Mouse (Mus musculus) kidney, postnatal 0 days (tissue): ENCODE data around the gene Bicdl2. TPM values are rescaled to one million over a fixed set of nuclear protein-coding genes. Genes with fewer than 3 reads are reported as not detected.
A peak's percentile ranks its signal among the peaks of the same experiment; 100 is the strongest.

ENCODE experiments used
- ATAC-seq: fragments of 200-750 bp; cut with Nextera tagmentation; replicated peaks from 2 replicates; pipeline ENCODE4 v1.8.0; 2017; ENCODE audit warnings: low read depth, moderate number of reproducible peaks, moderate TSS enrichment, moderate library complexity; ENCODE audit not compliant: low FRiP score
- DNase-seq: peaks from one replicate; pipeline ENCODE4 v3.0.0-alpha.2; 2016; ENCODE audit warnings: low spot score
- H3K27ac ChIP-seq: fragments of 300-500 bp; sonication (generic); 2 replicates; pipeline ENCODE4 v1.5.1; 2014; ENCODE audit warnings: mild to moderate bottlenecking
- H3K27me3 ChIP-seq: fragments of 300-500 bp; sonication (generic); 2 replicates; pipeline ENCODE4 v1.6.1; 2014; ENCODE audit warnings: low read length, mixed read lengths; ENCODE audit not compliant: insufficient read depth
- H3K36me3 ChIP-seq: fragments of 300-500 bp; sonication (generic); 2 replicates; pipeline ENCODE4 v1.6.1; 2014; ENCODE audit warnings: low read length, mixed read lengths; ENCODE audit not compliant: insufficient read depth
- H3K4me1 ChIP-seq: fragments of 300-500 bp; sonication (generic); replicated peaks from 2 replicates; pipeline ENCODE4 v1.6.1; 2014; ENCODE audit warnings: antibody characterized with exemption, low read length, mixed read lengths; ENCODE audit not compliant: insufficient read depth
- H3K4me2 ChIP-seq: fragments of 300-500 bp; sonication (generic); 2 replicates; pipeline ENCODE4 v1.6.1; 2014; ENCODE audit warnings: mild to moderate bottlenecking, low read length, moderate library complexity, mixed read lengths
- H3K4me3 ChIP-seq: fragments of 300-500 bp; sonication (generic); replicated peaks from 2 replicates; pipeline ENCODE4 v1.5.1; 2014; ENCODE audit warnings: low read depth, low read length
- H3K9ac ChIP-seq: fragments of 300-500 bp; sonication (generic); 2 replicates; pipeline ENCODE4 v1.6.1; 2014; ENCODE audit warnings: low read depth, low read length
- H3K9me3 ChIP-seq: fragments of 300-500 bp; sonication (generic); replicated peaks from 2 replicates; pipeline ENCODE4 v1.6.1; 2016; ENCODE audit warnings: low read length, inconsistent platforms, mixed read lengths
- CTCF ChIP-seq: IDR thresholded peaks from 2 replicates; pipeline ENCODE4 v1.5.1; 2016; ENCODE audit warnings: antibody characterized with exemption, low read depth, mild to moderate bottlenecking, moderate library complexity
- WGBS: fragments of 180-500 bp; shearing (Covaris S2); extraction: QIAGEN DNeasy Blood & Tissue Kit; methylation state at CpG from one replicate; pipeline ENCODE4 v1.1.7; 2014; 5-methylcytosine and 5-hydroxymethylcytosine counted together
- polyA plus RNA-seq: library from polyadenylated mRNA; unstranded; fragments of >200 nt; fragmentation: Nextera tagmentation; extraction: Ambion mirVana; gene quantifications from 2 replicates; pipeline ENCODE4 v1.2.1, GENCODE M21; 2015

The Bicdl2 gene
- polyA plus RNA-seq, 1 experiment from 2014 or later = 2.4 TPM

DNA sequence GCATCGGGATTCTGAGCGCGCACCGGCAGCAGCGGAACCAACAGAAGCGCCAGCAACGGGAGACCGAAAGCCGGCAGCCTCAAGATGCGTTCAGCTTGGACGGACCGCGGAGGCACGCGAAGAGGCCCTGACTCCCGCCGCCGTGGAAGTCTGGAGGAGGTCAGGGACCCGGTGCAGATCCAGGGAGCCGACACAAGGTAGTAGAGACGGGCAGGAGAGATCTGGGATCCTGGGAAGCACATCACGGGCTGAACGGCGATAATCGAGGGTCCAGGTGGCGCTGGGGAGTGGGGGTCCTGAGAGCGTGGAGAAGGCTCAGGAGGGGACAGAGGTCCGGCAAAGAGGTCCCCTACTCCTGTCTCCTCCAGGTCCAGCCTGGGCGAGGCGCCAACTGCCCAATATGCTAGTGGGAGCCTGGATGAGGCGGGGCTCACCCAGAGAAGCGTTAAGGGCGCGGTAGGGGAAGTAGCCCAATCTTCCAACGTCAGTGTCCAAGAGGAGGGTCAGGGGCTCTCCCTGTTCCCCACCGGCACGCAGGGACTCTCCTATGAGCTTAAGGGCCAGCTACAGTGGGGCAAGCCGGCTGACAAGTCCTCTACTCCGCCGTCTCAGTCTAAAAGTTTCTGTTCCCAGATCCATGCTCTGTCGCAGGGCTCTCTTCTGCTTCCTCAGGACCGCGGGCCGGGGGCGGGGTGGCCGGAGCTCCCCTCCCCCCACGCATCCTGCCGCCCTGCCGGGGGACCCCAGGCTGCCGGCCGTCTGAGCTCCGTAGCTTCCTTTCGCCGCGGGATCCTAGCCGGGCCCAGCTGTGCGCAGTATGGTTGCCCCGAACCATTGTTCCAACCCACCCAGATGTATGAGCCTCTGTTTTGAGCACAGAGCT lies 15.5 kb upstream of the Bicdl2 start, which contains the start of gene Mmp25:
Gene Mmp25 (minus strand): TSS at position 665 of the 883 bp plus-strand sequence.
- DNase-seq (peak; percentile 46), ATAC-seq (0 out of 2 replicates have a peak, but pooled peaks have one; percentile 41)
- no peaks in the 10 kb centered on the region for H3K4me1 ChIP-seq
- under 1% methylated on average over 58 of the region's 58 CpGs for WGBS
- H3K9ac ChIP-seq = peak within 1 kb of the TSS; percentile 53; the same call in 1 of the 2 replicates
- no peak within 1 kb of the TSS for H3K27ac ChIP-seq
- H3K9me3 ChIP-seq = no peaks in the 10 kb centered on the region
- H3K27me3 ChIP-seq = peaks cover 6% of the 10 kb centered on the region; the same call in 1 of the 2 replicates
- H3K36me3 ChIP-seq = no peaks in the 10 kb centered on the region
- TF ChIP-seq CTCF = no peak
- peak within 1 kb of the TSS; percentile 67 for H3K4me2 ChIP-seq
- peak within 1 kb of the TSS; percentile 43 for H3K4me3 ChIP-seq

DNA sequence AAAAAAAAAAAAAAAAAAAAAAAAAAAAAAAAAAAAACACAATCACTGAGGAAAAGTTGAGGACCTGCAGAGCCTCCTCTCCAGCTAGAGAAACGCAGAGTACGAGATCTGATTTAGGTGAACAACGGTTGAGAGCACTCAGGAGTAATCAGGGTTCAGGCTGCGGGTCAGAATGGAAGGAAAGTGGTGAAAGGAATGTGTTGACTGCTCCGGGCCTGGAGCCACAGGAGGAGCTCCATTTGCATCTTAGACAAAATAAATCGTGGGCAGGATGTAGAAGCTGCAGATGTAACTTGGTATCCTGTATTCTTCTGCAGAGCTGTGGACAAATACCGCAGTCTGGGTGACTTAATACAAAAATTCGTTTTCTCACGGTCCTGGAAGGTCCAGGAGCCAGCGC lies 14.4 kb upstream of the Bicdl2 start:
- H3K4me2 ChIP-seq = no peak overlapping the region
- no peak overlapping the region for H3K4me3 ChIP-seq
- 40% methylated on average over 10 of the region's 10 CpGs for WGBS
- no peaks in the 10 kb centered on the region for H3K4me1 ChIP-seq
- H3K36me3 ChIP-seq = no peaks in the 10 kb centered on the region
- no peaks in the 10 kb centered on the region for H3K9me3 ChIP-seq
- ATAC-seq (no peak), DNase-seq (no peak)
- H3K27me3 ChIP-seq = peaks cover 6% of the 10 kb centered on the region; the same call in 1 of the 2 replicates
- no peak overlapping the region for H3K9ac ChIP-seq
- H3K27ac ChIP-seq = no peak overlapping the region
- no peak for TF ChIP-seq CTCF

DNA sequence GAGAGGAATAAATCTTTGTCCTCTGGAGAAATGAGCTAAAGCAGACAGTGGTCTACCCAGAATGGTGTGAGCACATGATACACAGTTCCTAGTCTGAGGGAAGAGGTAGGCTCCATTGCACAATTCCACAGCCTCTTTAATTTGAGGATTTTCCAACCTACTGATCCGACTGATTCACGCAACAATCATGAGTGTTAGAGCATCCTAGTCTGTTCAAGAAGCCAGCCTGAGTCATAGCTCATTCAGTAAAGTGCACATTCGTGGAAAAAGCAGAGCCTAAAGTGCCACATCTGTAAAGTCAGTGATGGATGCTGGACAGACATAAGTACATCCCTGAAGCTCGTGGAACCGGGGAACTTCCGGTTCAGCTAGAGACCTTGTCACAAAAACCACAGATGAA lies 8.9 kb upstream of the Bicdl2 start:
- Histone ChIP-seq H3K9ac (no peak overlapping the region), H3K4me2 (no peak overlapping the region), H3K4me1 (no peaks in the 10 kb centered on the region), H3K4me3 (no peak overlapping the region), H3K27ac (no peak overlapping the region), H3K36me3 (no peaks in the 10 kb centered on the region), H3K27me3 (no peaks in the 10 kb centered on the region), H3K9me3 (no peaks in the 10 kb centered on the region)
- DNase-seq = no peak
- 78% methylated on average over 6 of the region's 6 CpGs for WGBS
- no peak for TF ChIP-seq CTCF
- ATAC-seq = no peak

DNA sequence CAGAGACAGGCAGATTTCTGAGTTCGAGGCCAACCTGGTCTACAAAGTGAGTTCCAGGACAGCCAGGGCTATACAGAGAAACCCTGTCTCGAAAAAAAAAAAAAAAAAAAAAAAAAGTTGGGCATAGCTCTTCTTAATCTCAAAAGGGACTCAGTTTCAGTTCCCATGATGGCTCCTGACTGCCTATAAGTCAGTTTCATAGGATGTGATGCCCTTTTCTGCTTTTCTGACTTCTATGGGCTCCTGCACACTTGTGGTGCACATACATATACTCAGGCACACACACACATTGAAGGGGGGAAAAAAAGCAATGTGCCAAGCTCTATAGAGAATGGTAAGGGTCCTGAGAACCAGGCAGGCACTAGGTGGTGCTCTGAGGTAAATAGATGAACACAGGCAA lies 7.0 kb upstream of the Bicdl2 start:
- peak; percentile 44 for TF ChIP-seq CTCF
- H3K27me3 ChIP-seq = no peaks in the 10 kb centered on the region
- no peak overlapping the region for H3K4me3 ChIP-seq
- DNase-seq (no peak), ATAC-seq (no peak)
- H3K27ac ChIP-seq = no peak overlapping the region
- no peak overlapping the region for H3K9ac ChIP-seq
- WGBS = 93% methylated on average over 1 of the region's 2 CpGs
- no peaks in the 10 kb centered on the region for H3K4me1 ChIP-seq
- no peaks in the 10 kb centered on the region for H3K36me3 ChIP-seq
- no peak overlapping the region for H3K4me2 ChIP-seq
- no peaks in the 10 kb centered on the region for H3K9me3 ChIP-seq

DNA sequence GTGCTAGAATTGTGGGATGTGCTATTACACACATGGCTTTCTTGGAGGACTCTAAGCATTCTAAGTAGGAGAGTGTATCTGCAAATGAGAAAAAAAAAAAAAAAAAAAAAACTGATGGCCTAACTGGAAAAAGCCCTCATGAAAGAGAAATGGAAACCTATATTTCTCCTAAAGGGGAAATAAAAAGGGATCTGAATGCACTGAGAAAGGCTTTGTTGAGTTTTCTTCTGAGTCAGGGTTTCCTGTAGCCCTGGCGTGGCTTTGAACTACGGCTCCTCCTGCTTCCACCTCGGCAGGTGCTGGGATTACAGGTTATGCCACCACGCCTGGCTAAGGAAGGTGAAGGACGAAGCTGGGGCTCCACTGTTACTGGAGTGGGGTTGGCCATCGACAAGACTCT lies 6.3 kb upstream of the Bicdl2 start:
- Histone ChIP-seq H3K4me3 (no peak overlapping the region), H3K9ac (no peak overlapping the region), H3K4me2 (no peak overlapping the region), H3K9me3 (no peaks in the 10 kb centered on the region), H3K27me3 (no peaks in the 10 kb centered on the region), H3K4me1 (no peaks in the 10 kb centered on the region), H3K27ac (no peak overlapping the region), H3K36me3 (no peaks in the 10 kb centered on the region)
- no peak for TF ChIP-seq CTCF
- no peak for DNase-seq
- no peak for ATAC-seq
- 57% methylated on average over 6 of the region's 6 CpGs for WGBS

DNA sequence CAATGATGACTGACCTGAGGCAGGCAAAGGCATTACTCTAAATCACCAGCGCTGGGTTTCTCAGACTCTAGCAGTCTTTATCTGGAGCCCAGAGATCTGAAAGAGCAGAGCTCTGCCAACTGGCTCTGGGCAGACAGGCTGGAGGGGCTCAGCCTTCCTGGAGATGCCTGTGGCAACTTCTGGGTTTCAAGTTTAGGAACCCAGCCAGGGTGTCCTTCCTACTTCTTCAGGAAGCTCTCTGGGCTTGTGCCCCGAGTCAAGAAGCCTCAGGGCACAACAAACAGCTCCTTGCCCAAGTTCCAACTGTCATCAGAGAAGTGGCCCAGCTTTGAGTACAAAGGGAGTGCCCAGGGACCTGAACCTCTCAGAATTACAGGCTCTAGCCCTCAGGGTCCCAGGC lies 5.9 kb upstream of the Bicdl2 start:
- TF ChIP-seq CTCF = no peak
- no peak overlapping the region for H3K4me3 ChIP-seq
- H3K9ac ChIP-seq = no peak overlapping the region
- DNase-seq (no peak), ATAC-seq (no peak)
- H3K4me2 ChIP-seq = no peak overlapping the region
- H3K36me3 ChIP-seq = no peaks in the 10 kb centered on the region
- H3K4me1 ChIP-seq = no peaks in the 10 kb centered on the region
- H3K27me3 ChIP-seq = no peaks in the 10 kb centered on the region
- 58% methylated on average over 2 of the region's 2 CpGs for WGBS
- H3K27ac ChIP-seq = no peak overlapping the region
- no peaks in the 10 kb centered on the region for H3K9me3 ChIP-seq
